Mouse (Mus musculus): ENCODE data around the gene Uvrag.
A peak's percentile ranks its signal among the peaks of the same experiment; 100 is the strongest.

Gene Uvrag

DNA sequence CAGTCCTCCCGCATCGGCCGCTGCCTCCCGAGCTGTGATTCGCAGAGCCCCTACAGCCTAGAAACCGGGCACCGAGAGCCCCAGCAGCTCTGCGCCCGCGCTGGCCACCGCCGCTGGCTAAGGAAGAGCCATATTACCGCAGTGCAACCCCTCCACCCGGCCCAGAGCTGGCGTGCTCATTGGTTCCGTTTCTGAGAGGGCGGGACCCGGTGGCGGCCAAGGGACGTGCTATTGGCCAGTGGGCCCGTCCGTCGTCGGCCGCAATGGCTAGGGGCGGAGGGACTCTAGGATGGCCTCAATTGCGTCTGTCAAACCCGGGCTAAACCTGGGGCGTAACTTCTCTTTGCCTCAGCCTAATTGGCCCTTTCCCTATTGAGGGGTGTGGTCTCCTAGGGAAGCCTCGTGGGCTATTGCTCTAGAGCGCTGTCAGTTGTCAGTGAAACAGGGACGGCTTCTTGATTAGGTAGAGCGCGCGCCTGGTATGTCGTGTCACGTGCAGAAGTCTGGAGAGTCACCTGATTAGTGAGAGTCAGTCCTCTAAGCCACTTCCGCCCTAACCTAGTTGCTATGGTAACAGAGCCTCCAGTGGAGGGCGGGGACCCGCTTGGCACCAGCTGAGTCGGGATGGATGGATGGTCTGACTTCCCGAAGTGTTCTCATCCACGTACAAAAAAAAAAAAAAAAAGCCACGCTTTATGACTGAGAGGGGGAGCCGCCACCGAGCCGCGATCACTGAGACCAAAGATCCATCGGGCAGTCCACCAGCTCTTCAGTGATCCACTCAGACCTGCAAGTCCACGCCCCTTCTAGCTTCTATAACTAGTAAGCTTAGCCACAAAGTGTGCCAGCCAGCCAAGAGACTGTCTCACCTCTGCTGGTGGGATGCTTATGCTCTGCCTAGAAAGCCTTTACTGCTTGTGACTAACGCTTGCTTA lies at the start of gene Uvrag:
Uvrag (minus strand) TSS at position 158 of the 935 bp plus-strand sequence.
- peak; percentile 99 for DNase-seq (ENCODE audit: low read depth in 1 of 2, low spot score in 2 of 2)

DNA sequence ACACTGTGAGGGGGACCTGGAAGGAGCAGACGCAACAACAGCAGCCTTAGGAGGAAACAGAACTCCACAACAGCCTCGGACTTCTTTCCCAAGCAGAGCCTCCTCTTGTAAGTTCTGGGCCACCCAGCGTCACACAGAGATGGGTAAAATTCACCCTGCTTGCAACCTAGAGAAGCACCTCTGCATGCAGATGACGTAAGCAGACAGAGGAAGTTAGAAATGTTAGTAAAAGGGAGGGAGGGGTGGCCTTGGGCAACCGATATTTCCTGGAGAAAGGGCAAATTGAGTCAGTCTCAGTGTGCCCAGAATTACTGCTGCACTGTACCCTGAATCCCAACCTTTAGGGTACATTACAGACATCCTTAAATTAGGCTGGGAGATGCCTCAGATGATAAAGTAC lies 48.9 kb upstream of the Uvrag start:
- peak in 1 of 2 experiments; percentile 38 for DNase-seq (ENCODE audit: low read depth in 1 of 2, low spot score in 2 of 2)

DNA sequence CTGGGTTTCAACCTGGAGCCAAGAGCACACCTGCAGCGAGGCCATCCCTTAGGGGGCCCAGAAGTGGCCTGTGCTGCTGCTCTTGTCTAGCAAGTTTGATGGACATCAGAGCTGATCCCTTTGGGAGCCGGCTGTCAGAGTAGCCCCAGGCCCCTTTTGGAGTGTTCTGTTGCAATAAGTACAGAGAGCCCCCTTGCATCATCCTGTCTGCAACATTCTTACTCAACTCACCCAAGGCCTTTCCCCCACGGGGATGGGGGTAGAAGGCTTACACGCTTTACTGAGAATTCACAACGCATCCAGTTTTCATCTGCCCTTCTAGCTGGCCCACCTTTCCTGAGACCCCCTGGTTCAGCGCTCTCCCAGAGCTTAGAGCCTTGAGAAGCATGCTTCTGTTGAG lies 47.7 kb upstream of the Uvrag start:
- DNase-seq (ENCODE audit: low read depth in 1 of 2, low spot score in 2 of 2) = no peak

DNA sequence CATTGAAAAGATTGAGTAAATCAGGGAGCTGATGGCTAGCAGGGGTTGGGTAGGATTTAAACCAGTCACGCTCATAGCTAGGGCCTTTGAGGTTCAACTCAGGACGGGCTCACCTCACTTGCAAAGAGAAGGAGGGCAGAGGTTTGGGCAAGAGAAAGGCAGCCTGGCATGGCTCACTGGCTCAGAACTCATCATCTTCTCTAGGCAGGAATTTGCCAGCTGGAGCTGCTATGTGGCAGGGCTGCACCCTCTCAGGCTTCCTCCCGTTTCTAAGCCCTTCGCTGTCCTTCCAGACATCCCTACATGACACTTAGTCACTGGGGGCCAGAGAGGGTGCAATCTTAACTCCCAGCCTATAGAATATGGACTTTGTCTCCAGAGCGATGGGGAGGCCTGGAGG lies 46.5 kb upstream of the Uvrag start:
- no peak for DNase-seq (ENCODE audit: low read depth in 1 of 2, low spot score in 2 of 2)

DNA sequence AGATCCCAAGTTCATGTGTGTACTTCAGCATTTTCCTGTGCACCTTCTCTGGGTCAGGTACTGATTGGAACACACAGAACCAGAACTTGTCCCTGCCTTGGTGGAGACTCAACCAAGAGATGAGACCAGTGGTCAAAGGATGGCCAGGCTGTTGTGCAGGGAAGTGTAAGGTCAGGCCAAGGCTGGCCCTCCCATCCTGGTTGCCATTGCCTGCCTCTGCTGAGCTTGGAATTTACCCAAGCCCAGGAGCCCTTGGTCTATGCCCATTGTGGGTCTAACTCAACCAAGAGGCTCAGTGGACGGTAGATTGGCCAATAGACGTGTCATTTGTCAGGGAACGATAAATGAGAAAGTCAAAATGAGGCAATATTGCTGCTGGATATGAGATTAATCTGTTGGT lies 44.5 kb upstream of the Uvrag start:
- DNase-seq (ENCODE audit: low read depth in 1 of 2, low spot score in 2 of 2) = no peak

DNA sequence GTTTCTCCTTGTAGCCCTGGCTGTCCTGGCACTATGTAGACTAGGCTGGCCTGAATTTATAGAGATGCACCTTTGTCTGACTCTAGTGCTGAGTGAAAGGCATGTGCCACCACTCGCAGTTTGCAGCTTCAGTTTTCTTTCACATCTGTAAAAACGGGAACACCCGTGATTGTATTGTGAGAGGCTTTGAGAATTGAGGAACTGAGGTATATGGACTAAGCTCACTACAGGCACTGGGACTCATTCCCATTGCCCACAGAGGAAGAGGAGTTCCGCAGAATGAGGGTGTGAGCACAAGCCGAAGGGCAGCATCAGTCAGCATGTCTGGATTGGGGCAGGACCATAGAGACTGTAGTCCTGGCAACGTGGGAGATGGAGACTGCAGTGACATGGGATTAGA lies 42.8 kb upstream of the Uvrag start:
- DNase-seq (ENCODE audit: low read depth in 1 of 2, low spot score in 2 of 2) = peak; percentile 59 to 68

DNA sequence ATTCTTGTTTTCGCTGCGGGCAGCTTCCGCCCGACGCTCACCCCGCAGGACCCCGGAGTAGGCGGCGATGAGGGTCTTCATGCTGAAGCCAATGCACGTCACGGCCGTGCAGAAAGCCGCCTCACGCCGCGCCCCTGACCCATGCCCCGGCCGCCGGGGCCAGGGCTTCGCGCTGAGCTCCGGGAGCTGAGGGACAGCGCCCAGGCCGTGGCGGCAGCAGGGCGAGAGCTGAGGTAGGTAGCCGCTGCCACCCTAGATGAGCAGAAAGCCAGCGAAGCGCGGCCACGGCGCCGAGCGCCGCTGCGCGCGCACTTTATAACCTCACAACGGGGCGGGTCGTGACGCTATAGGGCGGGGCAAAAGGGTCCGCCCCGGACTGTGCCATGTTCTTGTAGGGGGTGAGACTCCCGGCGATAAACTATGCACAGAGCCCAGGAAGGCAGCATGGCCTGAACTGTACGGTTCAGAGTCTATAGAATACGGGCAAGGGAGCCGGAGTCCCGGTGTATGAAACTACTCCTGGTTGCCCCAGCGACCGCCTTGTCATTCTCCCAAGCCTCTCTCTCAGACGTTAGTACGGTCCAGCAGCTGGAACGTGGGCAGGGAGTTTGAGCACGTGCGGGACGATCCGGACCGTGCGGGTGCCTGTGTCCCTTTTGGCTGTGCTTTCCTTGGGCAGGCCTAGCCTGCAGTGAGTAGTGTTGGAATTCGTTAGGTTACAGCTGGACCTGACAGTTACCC lies 41.7 kb upstream of the Uvrag start, which contains the start of gene Dgat2:
Dgat2 (minus strand) TSS at position 288 of the 741 bp plus-strand sequence.
- DNase-seq (ENCODE audit: low read depth in 1 of 2, low spot score in 2 of 2) = peak; percentile 77 to 93

DNA sequence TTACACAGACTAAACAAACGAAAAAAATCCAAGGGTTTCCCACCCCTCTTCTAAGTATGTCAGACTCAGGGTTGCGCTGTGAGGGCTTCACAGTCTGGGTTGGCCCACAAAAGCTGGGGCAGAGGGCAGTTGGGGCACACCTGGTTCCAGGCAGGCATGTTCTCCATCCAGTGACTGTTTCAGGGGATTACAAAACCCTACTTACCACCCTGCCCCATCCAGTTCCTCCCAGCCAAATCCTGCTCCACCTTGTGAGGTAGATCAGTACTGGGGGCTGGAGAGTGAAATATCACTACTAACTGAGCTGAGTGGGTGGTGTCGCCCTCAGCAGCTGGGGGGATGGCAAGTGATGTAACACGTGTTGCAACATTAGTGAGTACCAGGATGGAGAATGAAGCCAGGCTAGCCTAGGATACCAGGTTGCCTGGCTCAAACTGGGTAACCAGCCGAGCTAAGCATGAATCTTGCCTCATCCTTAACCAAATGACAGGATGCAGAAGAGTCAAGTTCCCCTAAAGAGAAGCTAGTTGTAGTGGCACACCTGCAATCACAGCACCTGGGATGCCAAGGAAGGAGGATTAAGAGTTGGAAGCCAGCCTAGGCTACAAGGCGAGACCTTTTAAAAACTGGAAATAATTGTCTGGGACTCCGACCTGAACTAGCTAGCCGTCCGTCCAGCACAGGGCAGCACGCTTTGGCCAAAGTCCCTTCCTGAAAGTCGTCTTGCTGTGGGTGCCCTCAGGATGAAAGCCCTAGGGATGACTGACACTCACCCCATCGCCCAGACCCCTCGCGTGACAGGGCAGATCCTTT lies 40.9 kb upstream of the Uvrag start:
- no peak for DNase-seq (ENCODE audit: low read depth in 1 of 2, low spot score in 2 of 2)

DNA sequence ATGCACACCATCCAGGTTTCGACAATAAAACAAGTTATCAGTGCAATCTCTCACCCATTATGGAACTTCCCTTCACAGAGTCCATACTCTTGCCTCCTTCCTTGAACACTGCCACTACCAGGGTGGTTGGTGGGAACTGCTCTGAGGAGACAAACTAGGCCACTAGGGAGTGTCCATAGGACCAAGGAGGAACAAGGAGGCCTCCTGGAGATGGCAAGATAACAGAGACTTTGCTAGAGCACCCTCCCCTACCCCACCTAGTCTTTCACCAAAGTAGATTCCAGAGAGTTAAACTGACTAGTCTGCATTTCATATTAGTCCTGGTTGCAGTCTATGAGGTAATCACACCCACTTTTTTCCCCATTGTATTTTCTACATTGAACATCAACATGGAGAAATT lies 39.2 kb upstream of the Uvrag start:
- no peak for DNase-seq (ENCODE audit: low read depth in 1 of 2, low spot score in 2 of 2)

DNA sequence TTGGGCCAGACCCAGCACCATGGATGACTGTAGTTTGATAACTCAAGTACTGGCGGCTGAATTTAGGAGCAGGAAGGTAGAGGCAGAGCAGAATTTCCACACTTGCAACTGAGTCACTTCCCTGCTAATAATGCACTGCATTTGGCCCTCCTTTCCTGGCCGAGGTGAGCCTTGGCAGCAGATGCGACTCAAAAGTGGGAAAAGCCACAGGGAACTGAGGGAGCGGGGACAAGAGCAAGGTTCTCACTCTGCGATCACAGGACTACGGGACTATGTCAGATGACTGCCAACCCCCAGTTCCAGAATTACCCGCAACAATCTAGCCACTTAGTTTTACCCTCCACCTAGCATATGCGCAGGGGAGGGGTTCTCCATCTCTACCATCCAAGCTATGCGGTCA lies 38.3 kb upstream of the Uvrag start:
- no peak for DNase-seq (ENCODE audit: low read depth in 1 of 2, low spot score in 2 of 2)

DNA sequence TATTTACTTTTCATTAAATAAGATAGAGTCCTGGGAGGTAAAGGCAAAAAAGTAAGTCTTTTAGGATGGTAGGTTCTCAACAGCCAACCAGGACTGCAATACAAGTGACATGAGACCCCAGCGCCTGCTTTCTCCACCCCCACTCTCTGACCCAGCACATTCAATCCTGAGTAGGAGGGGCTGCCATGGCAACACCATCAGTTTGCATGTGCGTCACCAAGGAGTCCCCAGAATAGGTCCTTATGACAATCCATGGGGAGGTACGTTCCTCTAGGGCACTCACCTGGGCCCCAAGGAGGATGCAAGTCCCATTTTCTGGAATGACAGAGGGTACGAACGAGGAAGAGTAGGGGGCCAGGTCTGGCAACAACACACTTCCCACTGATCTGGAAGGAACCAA lies 36.4 kb upstream of the Uvrag start:
- no peak for DNase-seq (ENCODE audit: low read depth in 1 of 2, low spot score in 2 of 2)

DNA sequence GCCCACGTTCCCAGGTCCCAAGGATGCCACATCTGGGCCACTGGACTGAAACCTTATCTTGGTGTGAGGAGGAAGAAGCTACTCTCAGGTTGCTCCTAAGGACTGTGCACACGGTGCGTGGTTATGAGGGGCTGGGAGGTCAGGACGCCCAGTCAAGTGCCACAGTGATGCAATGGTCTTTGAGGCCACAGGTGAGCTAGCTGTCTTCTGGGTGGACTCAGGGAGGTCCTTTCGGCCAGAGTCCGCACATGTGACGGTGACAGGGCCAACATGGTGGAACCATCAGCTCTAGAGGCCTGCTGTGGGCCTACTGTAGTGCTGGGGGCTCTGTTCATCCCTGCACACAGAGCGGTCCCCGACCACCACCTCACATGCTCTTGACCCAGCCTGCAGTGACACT lies 34.7 kb upstream of the Uvrag start:
- no peak for DNase-seq (ENCODE audit: low read depth in 1 of 2, low spot score in 2 of 2)

DNA sequence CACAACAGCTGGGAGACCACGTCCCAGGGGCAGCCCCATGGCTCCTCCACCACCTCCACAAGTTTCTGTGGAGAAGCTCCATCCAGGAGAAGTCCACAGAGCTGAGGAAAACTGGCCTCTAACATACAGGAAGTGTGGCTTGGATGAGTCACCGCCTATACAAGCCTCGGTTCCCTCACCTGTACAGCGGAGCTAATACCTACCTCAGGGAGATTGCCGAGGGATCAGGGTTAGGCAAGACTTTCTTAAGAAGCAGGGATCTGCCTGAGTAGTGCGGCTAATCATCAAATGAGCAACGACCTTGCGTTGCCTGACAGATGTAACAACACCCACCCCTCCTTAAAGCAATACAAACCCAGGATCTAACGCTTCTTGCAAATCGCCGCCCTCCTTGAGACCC lies 34.2 kb upstream of the Uvrag start:
- no peak for DNase-seq (ENCODE audit: low read depth in 1 of 2, low spot score in 2 of 2)

DNA sequence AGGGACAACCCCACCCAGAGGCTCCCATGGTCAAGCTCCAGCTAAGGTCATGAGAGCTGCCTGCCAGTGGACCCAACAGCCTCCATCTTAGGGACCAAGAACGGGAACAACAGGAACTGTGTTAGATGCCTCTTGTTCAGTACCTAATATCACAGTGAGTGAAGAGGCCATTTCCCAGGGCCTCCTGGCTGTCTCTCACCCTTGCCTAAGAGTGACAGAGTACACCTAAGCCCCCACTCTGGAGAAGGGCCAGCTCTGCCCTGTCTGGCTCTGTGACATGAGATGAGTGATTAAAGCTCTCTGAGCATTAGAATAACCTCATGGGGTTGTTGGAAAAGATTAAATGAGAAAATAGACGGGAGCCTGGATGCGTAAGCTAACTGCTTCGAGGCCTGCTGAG lies 33.1 kb upstream of the Uvrag start:
- no peak for DNase-seq (ENCODE audit: low read depth in 1 of 2, low spot score in 2 of 2)

DNA sequence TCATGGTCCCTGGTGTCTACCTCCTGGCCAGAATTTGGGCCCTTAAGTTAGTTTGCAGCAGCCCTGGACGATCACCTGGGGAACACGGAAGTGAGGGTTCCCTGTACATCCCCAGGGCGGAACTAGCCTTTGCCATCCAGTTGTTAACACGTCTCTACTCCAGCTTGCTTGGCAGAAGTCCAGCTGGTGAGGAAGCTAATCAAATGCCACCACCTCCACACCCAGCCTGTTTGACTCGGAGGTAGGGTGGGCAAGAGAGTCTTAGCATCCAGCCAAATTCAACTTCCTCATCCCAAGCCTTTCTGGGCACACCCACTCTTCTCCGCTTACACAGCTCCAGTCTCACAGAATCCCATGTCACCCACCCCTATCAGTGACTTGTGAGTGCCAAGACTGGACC lies 32.0 kb upstream of the Uvrag start:
- DNase-seq (ENCODE audit: low read depth in 1 of 2, low spot score in 2 of 2) = peak; percentile 48 to 62

DNA sequence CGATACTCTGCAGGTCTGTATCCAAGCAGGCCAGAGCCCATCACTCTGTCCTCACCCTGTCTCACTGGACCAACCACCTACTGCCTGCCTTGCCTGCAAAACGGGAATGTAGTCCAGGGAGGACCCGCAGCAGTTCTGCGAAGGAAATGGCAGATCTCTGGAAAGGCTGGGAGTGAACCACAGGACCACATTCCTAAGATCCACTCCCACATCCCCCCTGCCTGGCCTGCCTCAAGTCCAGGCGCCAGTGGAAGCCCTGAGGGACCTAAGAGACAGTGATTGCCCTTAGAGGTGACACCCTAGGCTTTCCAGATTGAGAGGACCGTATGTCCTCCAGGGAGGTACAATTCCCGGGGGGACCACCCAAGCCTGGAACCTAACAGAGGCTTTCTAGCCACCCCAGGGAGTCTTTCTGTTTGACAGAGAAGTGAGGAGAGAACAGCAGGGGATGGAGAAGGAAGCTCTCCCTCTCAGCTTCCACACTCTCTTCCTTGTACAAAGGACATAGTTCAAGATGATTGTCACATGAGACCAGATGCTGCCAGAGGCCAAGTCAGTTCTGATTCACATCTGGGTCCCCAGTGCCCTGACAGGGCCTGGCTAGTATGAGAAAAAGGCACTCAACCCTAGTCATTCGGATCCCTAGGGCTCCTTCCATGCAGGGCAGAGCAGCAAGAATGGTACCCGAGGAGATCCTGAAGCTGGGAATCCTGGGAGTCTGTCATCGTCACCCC lies 31.0 kb upstream of the Uvrag start:
- no peak for DNase-seq (ENCODE audit: low read depth in 1 of 2, low spot score in 2 of 2)

DNA sequence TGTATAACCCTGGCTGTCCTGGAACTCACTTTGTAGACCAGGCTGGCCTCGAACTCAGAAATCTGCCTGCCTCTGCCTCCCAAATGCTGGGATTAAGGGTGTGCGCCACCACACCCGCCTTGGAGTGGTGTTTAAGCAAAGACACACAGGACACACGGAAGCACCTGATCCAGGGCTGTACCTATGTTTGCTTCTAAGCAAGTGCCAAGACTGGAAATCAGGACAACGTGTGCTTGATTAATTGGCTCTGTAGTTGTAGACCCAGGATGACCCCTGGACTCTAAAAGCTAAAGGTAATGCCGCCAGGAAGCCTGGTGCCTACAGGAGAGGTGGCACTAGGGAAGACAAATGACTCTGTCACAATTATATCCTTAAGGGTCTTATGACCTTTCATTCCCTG lies 29.6 kb upstream of the Uvrag start:
- DNase-seq (ENCODE audit: low read depth in 1 of 2, low spot score in 2 of 2) = no peak

DNA sequence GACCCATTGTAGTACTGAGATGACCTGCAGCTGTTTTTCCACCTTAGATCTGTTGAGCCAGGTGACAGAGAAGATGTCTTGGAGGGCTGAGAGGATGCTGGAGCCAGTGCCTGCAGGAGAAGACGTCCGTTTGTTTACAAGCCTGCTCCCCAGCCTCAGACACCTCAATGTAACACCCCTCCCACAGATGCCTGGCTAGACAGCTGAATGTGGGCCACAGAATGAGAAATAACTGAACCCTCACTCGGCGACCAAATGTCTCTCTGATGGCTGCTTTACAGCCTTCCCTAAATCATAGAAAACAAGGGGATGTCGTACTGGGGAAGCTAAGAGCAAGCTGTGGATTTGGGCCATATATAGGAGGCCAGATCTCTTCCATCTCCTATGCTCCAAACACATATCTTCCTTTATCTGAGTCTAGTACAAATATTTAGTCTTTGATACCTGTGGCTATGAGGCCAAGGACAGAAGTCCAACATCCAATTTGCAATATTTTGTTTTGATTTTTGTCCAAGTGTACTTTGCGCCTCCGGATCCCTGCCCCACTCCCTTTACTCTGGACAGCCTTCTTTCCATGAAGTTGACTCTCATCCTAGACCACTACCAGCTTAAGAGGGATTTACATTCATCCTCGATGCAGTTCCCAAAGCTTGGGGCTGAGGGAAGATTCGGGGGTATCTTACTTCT lies 28.9 kb upstream of the Uvrag start:
- DNase-seq (ENCODE audit: low read depth in 1 of 2, low spot score in 2 of 2) = no peak

DNA sequence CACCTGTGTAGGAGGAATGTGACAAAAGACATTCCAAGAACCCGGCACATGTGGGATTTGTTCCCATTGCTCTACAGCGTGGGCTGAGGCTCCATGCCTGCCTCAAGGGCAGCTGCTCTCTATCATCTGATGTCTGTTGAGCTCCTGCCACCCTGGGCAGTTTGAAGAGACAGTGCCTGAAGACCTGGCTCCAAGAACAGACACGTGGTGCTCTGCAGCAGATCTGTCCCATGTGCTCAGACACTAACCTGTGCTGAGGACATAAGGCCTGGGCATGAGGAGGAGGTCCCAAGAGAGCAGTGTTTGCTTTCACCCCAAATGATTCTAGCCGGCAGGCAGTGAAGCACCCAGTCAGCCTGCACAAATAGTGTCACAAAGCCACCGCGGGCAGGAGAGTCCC lies 27.8 kb upstream of the Uvrag start:
- DNase-seq (ENCODE audit: low read depth in 1 of 2, low spot score in 2 of 2) = no peak

DNA sequence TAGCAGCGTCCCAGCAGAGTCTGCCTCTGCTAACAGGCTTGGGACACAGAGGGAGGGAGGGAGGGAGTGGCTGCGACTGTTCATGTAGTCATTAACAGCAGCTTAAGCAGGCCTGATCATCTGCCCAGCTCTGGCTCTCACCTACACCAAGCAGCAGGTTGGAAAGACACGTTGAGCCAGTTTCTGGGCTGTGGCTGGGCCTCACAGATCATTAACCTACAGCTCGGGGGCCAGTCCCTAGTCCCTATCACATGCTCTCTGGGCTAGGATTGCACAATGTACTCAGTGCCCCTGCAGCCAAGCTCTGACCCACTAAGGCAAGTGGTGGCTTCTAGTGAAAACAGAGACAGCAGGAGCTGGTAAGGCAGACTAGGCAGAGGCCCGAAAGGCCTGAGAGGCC lies 27.0 kb upstream of the Uvrag start:
- DNase-seq (ENCODE audit: low read depth in 1 of 2, low spot score in 2 of 2) = no peak
